Mouse (Mus musculus): ENCODE measurements around the gene Prkcsh.
A peak's percentile ranks its signal among the peaks of the same experiment; 100 is the strongest.

Gene Prkcsh

GRCm38 (mm10) chr9:22002194-22003162 is at the start of gene Prkcsh, which contains the start of gene Ccdc151:
Prkcsh (plus strand) TSS chr9:22002806.
Ccdc151 (minus strand) TSS chr9:22002634.
- DNase-seq (ENCODE audit: low spot score in 2 of 2) = peak; percentile 99 to 100

- peak; percentile 57 to 73 for DNase-seq (ENCODE audit: low spot score in 2 of 2)
Measured at GRCm38 (mm10) chr9:21953600-21953999, 49.0 kb upstream of the Prkcsh start.

DNA sequence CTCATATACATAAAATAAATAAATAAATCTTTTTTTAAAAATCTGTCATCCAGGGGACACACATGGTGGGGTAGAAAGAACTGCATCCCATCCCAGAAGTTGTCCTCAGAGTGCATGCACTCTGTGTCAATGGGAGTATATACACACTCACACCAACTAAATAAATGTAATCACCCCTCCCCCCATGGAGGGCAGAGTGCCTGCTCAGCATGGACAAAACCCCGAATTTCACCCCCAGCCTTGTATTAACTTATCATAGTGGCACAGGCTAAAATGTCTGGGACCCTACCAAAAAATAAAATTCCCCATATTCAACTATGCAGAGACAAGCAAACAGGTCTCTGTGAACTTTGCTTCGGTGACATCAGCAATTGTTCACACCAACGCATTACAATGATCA is 48.0 kb upstream of the Prkcsh start:
- no peak for DNase-seq (ENCODE audit: low spot score in 2 of 2)

DNA sequence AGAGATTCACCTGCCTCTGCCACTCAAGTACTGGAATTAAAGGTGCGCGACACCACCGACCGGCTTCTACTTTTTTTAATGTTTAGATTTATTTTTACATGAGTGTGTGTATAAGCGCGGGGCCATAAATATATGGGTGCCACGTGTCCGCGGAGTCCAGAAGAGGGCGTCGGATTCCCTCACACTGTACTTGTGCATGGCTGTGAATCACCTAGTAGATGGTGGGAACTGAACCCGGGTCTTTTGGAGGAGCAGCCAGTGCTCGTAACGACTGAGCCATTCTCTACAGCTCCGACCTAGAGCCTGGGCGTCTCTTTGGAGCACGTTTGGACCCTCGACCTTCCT is 47.4 kb upstream of the Prkcsh start:
- DNase-seq (ENCODE audit: low spot score in 2 of 2) = peak in 1 of 2 experiments; percentile 67

DNA sequence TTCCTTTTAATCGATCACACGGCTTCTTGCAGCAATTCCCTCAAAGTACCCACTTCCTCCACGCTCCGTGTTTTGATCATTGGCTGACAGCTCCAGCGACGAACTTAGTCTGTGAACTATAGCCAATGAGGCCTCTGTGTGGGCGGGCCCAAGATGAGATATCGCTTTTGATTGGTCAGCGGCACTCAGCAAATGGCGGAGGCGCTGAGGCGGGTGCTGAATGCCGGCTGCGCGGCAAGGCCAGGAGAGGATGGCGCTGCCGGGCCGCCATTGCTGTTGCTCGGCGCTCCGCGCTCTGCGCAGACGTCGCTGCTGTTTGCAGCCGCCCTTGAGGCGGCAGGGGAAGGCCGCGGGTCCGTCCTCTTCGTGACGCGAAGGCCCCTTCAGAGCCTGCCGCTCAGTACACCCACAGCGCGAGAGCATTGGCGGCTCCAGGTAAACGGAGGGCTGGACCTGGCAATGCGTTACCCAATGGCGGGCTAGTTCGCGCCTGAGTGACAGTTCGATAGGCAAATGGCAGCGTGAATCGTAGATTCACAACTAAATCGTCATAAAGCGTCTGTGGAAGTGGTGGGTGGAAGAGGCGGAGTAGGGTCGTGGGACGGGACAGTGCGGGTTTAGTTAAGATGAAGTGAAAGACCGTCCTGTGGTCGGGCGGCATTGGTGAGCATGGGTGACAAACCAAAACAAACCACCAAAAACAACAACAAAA is 46.9 kb upstream of the Prkcsh start, which contains the start of gene Swsap1:
Swsap1 (plus strand) TSS at position 186 of the 712 bp plus-strand sequence.
- DNase-seq (ENCODE audit: low spot score in 2 of 2) = peak; percentile 99 to 100

DNA sequence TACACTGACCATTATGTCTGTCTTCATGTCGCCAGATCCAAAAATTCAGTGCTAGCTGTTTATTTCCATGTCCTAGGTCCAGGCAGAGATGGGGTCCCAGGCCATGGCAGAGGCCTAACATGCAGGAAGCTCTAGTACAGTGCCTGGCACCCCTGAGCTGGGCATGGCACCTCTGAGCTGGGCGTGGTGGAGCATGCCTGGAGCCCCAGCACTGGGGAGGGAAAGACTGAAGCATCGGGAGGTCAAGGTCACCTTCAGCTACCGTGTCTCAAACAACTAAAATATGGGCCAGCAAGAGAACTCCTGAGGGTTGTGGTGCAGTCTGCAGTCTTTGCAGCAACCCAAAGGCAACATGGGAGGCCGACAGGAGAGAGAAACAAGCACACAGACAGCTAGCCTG is 44.2 kb upstream of the Prkcsh start:
- no peak for DNase-seq (ENCODE audit: low spot score in 2 of 2)

DNA sequence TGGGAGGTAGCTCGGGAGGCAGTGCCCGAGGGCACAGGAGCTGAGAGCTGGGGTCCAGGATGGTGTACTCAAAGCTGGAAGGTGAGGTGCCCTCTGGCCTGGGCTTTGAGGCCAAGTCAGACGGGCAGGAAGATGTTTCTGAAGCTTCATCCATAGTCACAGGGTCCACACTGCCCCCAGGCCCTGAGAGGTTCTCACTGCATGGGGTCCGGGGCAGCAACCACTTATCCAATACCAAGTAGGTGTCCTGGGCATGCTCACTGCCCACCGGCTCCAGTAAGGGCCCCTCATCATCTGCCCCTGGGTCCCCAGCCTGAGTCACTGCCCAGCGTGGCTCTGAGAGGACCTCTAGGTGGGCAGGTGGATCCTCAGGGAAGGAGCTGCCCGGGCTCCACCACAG is 43.4 kb upstream of the Prkcsh start:
- no peak for DNase-seq (ENCODE audit: low spot score in 2 of 2)

DNA sequence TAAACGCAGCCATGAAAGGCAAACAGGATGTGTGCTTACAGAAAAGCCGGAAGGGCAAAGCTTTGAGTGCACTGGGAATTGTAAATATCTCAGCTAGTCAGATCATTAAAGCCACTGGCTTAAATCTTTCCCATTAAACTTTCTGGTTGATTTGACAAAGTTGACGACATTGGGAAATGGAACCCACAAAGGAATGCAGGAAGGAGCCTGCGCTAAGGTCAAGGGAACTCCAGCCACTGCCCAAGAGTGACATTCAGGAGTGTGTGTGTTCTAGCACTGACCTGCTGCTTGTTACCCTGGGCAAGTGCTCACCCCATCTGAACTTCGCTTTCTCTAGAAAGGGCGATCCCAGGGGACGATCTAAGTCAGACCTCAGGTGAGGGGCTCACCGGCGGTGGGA is 42.5 kb upstream of the Prkcsh start:
- DNase-seq (ENCODE audit: low spot score in 2 of 2) = no peak

DNA sequence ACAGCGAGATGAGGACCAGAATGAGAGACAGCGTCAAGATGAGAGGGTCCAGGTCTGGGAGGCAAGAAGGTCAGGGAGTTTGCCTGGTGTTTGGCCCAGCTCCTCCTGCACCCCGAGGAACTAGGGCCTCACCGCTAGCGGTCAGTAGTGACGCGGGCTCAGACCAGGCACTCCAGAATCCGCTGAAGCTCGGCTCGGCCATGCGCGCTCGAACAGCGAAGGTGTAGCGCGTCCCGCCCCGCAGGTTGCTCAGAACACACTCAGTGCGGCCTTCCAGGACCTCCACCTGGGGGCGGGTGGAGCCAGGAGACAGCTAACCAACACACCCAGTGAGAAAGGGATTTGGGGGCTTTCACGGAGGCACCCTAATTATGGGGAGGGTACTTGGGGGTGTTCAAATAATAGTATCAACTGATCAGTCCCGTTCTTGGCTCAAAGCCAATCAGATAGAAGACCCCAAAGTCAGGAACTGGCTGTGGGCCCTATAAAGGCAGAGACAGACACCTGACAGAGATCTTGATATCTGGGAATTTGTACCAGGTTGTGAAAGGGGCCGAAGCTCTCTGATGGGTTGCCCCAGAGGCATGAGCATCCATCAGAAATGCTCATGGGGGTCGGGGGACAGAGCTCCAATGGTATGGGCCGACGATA is 41.9 kb upstream of the Prkcsh start:
- no peak for DNase-seq (ENCODE audit: low spot score in 2 of 2)

- no peak for DNase-seq (ENCODE audit: low spot score in 2 of 2)
Measured at GRCm38 (mm10) chr9:21961366-21961980, 41.1 kb upstream of the Prkcsh start.

DNA sequence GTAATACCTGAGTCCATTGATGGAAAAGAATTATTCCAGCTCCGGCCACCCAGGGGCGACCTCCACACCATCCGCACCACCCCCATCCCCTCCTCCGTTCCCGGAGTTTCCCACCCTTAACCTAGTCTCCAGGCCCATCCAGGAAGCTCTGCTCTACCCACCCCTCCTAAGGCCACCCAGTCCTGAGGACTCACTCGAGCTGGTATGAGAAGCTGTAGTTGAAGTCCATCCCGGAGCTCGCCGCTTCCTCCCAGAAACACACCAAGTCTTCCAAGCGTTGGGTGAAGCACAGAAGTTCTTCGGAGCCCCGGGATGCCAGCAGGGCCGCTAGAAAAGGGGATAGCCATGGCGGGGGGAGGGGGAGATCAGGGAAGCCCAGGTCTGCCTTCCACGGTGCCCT is 40.6 kb upstream of the Prkcsh start:
- DNase-seq (ENCODE audit: low spot score in 2 of 2) = no peak

- DNase-seq (ENCODE audit: low spot score in 2 of 2) = peak; percentile 56 to 62
Measured at GRCm38 (mm10) chr9:21962416-21963059, 40.1 kb upstream of the Prkcsh start.

DNA sequence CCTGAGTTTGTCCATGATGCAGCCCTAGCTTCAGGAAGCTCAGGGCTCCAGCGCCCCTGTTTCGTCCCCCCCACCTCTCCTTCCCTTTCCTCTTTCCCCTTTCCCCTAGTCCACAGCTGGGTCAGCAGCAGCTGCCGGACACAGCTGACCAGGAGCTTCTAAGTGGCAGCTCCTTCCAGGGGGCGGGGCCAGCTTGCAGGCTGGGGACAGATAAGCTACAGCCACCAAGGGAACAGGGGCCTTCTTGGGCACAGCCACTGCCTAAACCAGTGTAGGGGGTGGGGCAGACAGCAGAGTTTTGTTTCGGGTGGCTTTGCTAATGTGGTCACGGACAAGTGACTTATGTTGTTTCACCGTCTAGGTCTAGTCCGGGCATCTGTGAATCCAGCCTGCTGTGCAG is 39.2 kb upstream of the Prkcsh start, which contains the start of gene Epor:
Epor (minus strand) TSS at position 90 of the 400 bp plus-strand sequence.
- no peak for DNase-seq (ENCODE audit: low spot score in 2 of 2)

DNA sequence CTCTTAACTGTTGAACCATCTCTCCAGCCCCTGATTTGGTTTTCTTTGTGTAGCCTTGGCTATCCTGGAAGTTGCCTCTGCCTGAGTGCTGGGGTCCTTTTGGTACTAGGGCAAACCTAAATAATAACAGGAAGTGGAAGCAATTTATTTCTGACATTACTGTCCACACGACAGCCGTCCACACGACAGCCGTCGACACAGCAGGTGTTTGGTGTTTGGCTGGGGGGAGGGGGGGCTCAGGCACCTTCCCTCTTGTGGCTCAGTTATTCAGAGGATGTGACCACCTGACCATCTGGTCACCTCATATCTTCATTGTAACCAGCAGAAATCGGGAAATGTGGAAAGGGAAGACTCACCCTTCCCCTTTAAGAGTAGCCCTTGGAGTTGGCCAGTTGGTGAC is 33.7 kb upstream of the Prkcsh start:
- DNase-seq (ENCODE audit: low spot score in 2 of 2) = no peak

- no peak for DNase-seq (ENCODE audit: low spot score in 2 of 2)
Measured at GRCm38 (mm10) chr9:21969304-21969703, 33.3 kb upstream of the Prkcsh start.

GRCm38 (mm10) chr9:21976626-21977175 is 25.9 kb upstream of the Prkcsh start:
- DNase-seq (ENCODE audit: low spot score in 2 of 2) = no peak

DNA sequence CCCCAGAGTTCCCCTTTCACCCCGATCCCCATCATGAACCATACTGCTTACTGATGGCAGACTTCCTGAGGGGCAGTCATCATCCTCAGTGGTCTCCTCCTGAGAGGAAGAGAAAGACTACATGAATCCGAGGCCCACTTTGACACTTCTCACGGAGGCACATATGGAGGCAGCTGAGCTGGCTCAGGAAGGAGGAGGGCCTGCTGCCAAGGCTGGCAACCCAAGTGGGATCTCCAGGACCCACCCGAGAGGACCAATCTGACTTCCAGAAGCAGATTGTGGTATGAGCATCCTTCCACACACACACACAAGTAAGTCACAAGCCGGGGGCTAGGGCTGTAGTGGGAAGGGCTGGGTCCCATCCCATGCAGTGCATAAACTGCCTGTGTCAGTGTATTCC is 25.3 kb upstream of the Prkcsh start:
- no peak for DNase-seq (ENCODE audit: low spot score in 2 of 2)

DNA sequence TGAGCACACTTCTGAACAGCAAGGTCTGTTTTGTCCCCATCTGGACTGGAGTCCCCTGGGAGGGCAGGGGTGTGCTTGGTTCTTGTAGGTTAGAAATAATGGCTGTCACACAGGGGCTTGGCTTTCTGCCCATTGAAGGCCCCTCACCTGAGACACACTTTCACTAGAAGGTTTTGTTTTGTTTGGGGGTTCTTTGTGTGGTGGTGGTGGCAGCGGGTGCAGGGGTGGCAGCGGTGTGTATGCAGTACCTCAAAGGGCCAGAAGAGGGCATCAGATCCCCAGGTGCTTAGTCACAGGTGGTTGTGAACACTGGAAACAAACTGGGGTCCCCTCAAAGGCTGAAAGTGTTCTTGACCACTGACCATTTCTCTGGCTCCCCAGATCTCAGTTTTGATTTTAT is 24.6 kb upstream of the Prkcsh start:
- no peak for DNase-seq (ENCODE audit: low spot score in 2 of 2)

DNA sequence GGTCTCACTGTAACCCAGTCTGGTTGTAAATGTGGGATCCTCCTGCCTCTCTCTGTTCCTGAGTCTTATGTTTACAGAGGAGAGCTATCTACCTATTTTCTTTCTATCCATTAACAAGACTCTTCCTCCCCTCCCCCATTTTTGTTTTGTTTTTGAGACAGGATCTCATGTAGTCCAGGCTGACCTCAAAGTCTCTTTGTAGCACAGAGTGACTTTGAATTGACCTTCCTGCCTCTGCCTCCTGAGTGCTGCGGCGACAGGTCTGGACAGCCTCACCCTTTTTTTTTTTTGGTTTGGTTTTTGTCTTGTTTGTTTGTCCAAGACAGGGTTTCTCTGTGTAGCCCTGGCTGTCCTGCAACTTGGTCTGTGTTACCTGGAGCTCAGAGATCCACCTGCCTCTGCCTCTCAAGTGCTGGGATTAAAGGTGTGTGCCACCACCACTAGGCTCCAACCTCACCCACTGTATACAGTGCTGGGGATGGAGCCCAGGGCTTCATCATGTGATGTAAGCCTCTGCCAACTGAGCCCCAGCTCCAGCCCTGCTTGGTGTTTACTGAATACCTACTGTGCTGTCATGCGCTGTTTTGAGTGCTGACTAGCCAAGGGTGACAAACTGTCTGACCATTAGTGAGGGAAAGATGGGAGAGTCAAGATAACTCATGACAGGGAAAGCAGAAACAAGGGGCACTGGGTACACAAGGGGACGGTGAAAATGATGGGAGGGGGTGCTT is 24.0 kb upstream of the Prkcsh start:
- no peak for DNase-seq (ENCODE audit: low spot score in 2 of 2)

- no peak for DNase-seq (ENCODE audit: low spot score in 2 of 2)
Measured at GRCm38 (mm10) chr9:21983911-21984310, 18.7 kb upstream of the Prkcsh start.
